Mouse (Mus musculus) layer of hippocampus, adult 18-20 months (tissue): ENCODE data around the gene Tax1bp3. TPM values are rescaled to one million over a fixed set of nuclear protein-coding genes. Genes with fewer than 3 reads are reported as not detected.

Experiments
- DNase-seq, 2 experiments: peaks; one replicate each; pipeline ENCODE4 v3.0.0; 2022; ENCODE audit warnings: low spot score in 2 of 2
- total RNA-seq, 2 experiments: library from RNA; stranded (reverse); gene quantifications; 2 replicates each; pipeline ENCODE4 v1.2.3; 2021

Tax1bp3 gene
- total RNA-seq, 2 experiments from 2014 or later: 8.6 to 8.7 TPM

GRCm38 (mm10) chr11:73172186-73172585, 4.7 kb upstream of the Tax1bp3 start:
- no peak for DNase-seq

GRCm38 (mm10) chr11:73175612-73176011, 1.3 kb upstream of the Tax1bp3 start:
- no peak for DNase-seq

- DNase-seq: peak in 1 of 2 experiments; percentile 25
Observed at GRCm38 (mm10) chr11:73176186-73176585, 697 bp upstream of the Tax1bp3 start.

GRCm38 (mm10) chr11:73177509-73177875, 609 bp downstream of the Tax1bp3 start:
- DNase-seq: no peak

- DNase-seq: no peak
Observed at GRCm38 (mm10) chr11:73177895-73178294, 1.0 kb downstream of the Tax1bp3 start.

GRCm38 (mm10) chr11:73185872-73186615, 9.2 kb downstream of the Tax1bp3 start:
- DNase-seq: no peak

- DNase-seq: no peak
Observed at GRCm38 (mm10) chr11:73187231-73187630, 10.3 kb downstream of the Tax1bp3 start.

GRCm38 (mm10) chr11:73193047-73193446, 16.2 kb downstream of the Tax1bp3 start:
- DNase-seq: peak in 1 of 2 experiments; percentile 38

- DNase-seq: no peak
Observed at GRCm38 (mm10) chr11:73194444-73194843, 17.6 kb downstream of the Tax1bp3 start.

- no peak for DNase-seq
Observed at GRCm38 (mm10) chr11:73198190-73198589, 21.3 kb downstream of the Tax1bp3 start.

- DNase-seq: peak; percentile 82 to 94
Observed at GRCm38 (mm10) chr11:73198603-73199229, 21.8 kb downstream of the Tax1bp3 start, which contains the start of gene Ctns. Gene Ctns (minus strand): TSS chr11:73199042.

GRCm38 (mm10) chr11:73199230-73199712, 22.4 kb downstream of the Tax1bp3 start, which contains the start of gene Shpk:
Gene Shpk (plus strand): TSS chr11:73199460.
- DNase-seq: peak; percentile 94 to 98

GRCm38 (mm10) chr11:73199879-73200278, 23.0 kb downstream of the Tax1bp3 start:
- DNase-seq: no peak

- no peak for DNase-seq
Observed at GRCm38 (mm10) chr11:73201021-73201420, 24.1 kb downstream of the Tax1bp3 start.

- DNase-seq: no peak
Observed at GRCm38 (mm10) chr11:73201597-73201996, 24.7 kb downstream of the Tax1bp3 start.

- DNase-seq: no peak
Observed at GRCm38 (mm10) chr11:73203895-73204294, 27.0 kb downstream of the Tax1bp3 start.

- no peak for DNase-seq
Observed at GRCm38 (mm10) chr11:73205194-73205593, 28.3 kb downstream of the Tax1bp3 start.

GRCm38 (mm10) chr11:73207621-73208020, 30.7 kb downstream of the Tax1bp3 start:
- DNase-seq: no peak

GRCm38 (mm10) chr11:73213956-73214355, 37.1 kb downstream of the Tax1bp3 start:
- DNase-seq: no peak

GRCm38 (mm10) chr11:73219671-73220070, 42.8 kb downstream of the Tax1bp3 start:
- no peak for DNase-seq

GRCm38 (mm10) chr11:73220651-73221050, 43.8 kb downstream of the Tax1bp3 start:
- no peak for DNase-seq

- DNase-seq: no peak
Observed at GRCm38 (mm10) chr11:73222846-73223245, 46.0 kb downstream of the Tax1bp3 start.
